Mouse (Mus musculus) spleen, adult 2 months (tissue): ENCODE data around the gene Dguok.

Experiments used
- CTCF ChIP-seq: fragments of 200-500 bp; IDR thresholded peaks from 2 replicates; pipeline ENCODE4 v1.5.1; 2011; ENCODE audit warnings: mild to moderate bottlenecking, inconsistent platforms; ENCODE audit not compliant: insufficient read depth, insufficient read length, insufficient replicate concordance; ENCODE audit errors: extremely low read depth
- POLR2A ChIP-seq: fragments of 200-500 bp; IDR thresholded peaks from 2 replicates; pipeline ENCODE4 v1.6.1; 2011; ENCODE audit warnings: low read depth, low read length, inconsistent platforms

DNA sequence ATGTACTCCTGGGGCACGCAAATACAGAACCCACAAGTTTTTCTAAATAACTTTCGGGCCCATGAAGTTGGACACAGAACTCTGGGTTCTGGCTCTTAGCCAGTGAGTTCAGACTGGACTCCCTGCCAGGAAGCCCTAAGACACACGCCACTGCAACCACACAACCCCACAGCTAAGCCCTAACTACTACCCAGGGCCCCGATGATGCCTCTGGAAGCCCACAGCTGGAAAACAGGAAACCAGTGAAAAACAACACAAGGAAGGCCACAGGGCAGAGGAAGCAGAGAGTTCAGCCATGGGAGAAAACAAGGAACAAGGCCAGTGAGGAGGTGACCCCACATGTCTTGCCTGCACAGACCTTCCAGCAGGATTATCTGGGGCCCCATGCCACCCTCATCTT is 73.2 kb downstream of the Dguok start:
- TF ChIP-seq CTCF (no peak), POLR2A (no peak)
